In the genomic region with DNA sequence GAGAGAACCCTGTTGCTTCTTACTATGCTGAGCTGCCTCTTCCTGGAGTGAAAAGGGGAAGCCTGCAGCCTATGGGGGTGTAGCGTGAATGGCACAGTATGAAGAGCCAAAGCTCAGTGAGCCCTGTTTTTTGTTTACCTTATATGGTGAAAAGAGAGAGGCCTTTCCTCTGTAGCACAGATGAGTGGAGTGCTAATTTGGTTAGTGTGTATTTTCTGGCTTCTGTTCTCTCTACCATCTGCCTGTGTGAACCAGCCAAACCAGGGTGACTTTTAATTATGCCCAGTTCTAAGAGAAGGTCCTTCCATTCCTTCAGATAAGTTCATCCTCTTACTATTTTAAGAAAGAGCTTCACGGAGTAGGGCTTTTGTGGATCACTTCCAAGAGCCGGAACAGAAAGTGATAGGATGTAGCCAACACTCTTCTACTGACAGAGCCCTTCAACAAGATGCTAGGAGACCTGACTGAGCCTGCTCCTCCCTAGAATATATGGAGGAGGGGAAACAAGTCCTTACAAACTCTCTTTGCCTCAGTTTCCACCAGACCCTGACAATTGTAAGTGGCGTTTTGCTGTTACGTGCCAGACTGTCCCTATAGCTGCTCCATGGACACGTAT, we compare ENCODE assay signal across 14 mouse cellular contexts. TPM values are rescaled to one million over a fixed set of nuclear protein-coding genes. Genes with fewer than 3 reads are reported as not detected.
DNase-seq lines count a peak whose midpoint lies in the region; ATAC-seq and TF ChIP-seq lines count a peak whose summit lies in the region.
"Had no signal": no experiment of that assay in that cellular context is flagged by ENCODE, and none has a peak within 500 bp of the region (broad histone marks: within the 10 kb centered on the region; RNA-seq: fewer than 3 reads in every experiment).

No protein-coding gene starts in this region.

- H3K4me3 ChIP-seq in cortical plate, adult 2 months (ENCODE audit: insufficient read depth, low read length) = no peak overlapping the region
- H3K4me3 ChIP-seq: gastrocnemius, adult 2 months; limb, embryonic 12.5 days had no signal

- ATAC-seq in CD4-positive, CD25-positive, alpha-beta regulatory T cell, adult 4 months = no peak
- ATAC-seq in megakaryocyte-erythroid progenitor cell, adult 5-6 weeks (replicated peaks; ENCODE audit: low FRiP score, low TSS enrichment, poor library complexity, severe bottlenecking) = no peak
- ATAC-seq: liver, postnatal 0 days had no signal

- intact Hi-C loops in heart, postnatal 36 days (cut with DNase I) = no loop called here

- no peak for TF ChIP-seq POLR2A in cortical plate, adult 2 months (IDR thresholded peaks at IDR 0.05; ENCODE audit: extremely low read depth, insufficient read depth, low read length)

- peak overlapping the region; percentile 36; the same call in 1 of the 2 replicates for H3K27ac ChIP-seq in cortical plate, adult 2 months (ENCODE audit: insufficient read depth, low read length)
- H3K27ac ChIP-seq: gastrocnemius, adult 2 months; limb, embryonic 12.5 days had no signal

- H3K4me1 ChIP-seq in cortical plate, adult 2 months (ENCODE audit: control insufficient read depth, insufficient read depth, low read length) = peaks cover 5% of the 10 kb centered on the region; the same call in 1 of the 2 replicates
- H3K4me1 ChIP-seq: limb, embryonic 12.5 days had no signal

- TF ChIP-seq CTCF in cortical plate, adult 2 months (IDR thresholded peaks at IDR 0.05; ENCODE audit: extremely low read depth, insufficient read depth, low read length) = no peak

- peak; percentile 9 for DNase-seq in heart, adult 8-10 months (ENCODE audit: low spot score)
- DNase-seq in heart, postnatal 36 days = no peak
- DNase-seq in right cerebral cortex, adult 18-20 months = peak; percentile 8
- no peak for DNase-seq in right cerebral cortex, adult 2 months (ENCODE audit: low spot score in 2 of 2)
- DNase-seq in lung, postnatal 4 days = no peak
- DNase-seq: gastrocnemius, adult 2 months; kidney, postnatal 25 days; liver, postnatal 0 days; right cerebral cortex, postnatal 14 days; thymus, postnatal 14 days had no signal

RNA-seq across cellular contexts. Expression of a gene that starts 49.7 kb away (rescaled TPM):
- total RNA-seq in heart, adult 8-10 months (2022) = 10 to 100 TPM; 11.5 to 15.2 (median 13.8) TPM
- 10 to 100 TPM; 11.2 to 11.8 TPM for total RNA-seq in heart, postnatal 36 days (2021)
- polyA plus RNA-seq in cortical plate, adult 2 months (2012; rRNA removed) = 14.9 and 17.5 TPM in 2 replicates
- polyA plus RNA-seq in CD4-positive, CD25-positive, alpha-beta regulatory T cell, adult 4 months (2017; shearing (Covaris generic)) = under 1 TPM in 1 of 2 experiments, not detected in 1; 0.12 TPM
- 0.20 TPM in 1 of 2 replicates, not detected in the other for total RNA-seq in megakaryocyte-erythroid progenitor cell, adult 5-6 weeks (2014; fragmentation: Nextera tagmentation)
- total RNA-seq in megakaryocyte-erythroid progenitor cell, adult 5-6 weeks (2017) = 0.05 and 0.08 TPM in 2 replicates

Comparison
In these comparisons a context has a peak if more than half of its experiments do, and no peak if none do; other contexts are left out.
1. DNase-seq: peak in heart, adult 8-10 months (single experiment) and right cerebral cortex, adult 18-20 months (single experiment); none in heart, postnatal 36 days (0 of 2), right cerebral cortex, adult 2 months (0 of 2) and lung, postnatal 4 days (0 of 2).
2. RNA of a gene that starts 49.7 kb away (total RNA-seq): 11.5 to 15.2 TPM in heart, adult 8-10 months and 11.2 to 11.8 TPM in heart, postnatal 36 days; 0.05 to 0.20 TPM in megakaryocyte-erythroid progenitor cell, adult 5-6 weeks; every median in the first group is over 10 times any median in the second.